Mouse (Mus musculus) E14TG2a.4 (cell line): Measurements from ENCODE around the gene Zfp800.

Experiments
- CTCF ChIP-seq: conservative IDR thresholded peaks from 2 replicates; pipeline ENCODE4 v1.5.1; 2014; ENCODE audit warnings: low read length
- NANOG ChIP-seq: IDR thresholded peaks from 2 replicates; pipeline ENCODE4 v1.6.1; 2014; ENCODE audit warnings: borderline replicate concordance, low read length, mixed read lengths

DNA sequence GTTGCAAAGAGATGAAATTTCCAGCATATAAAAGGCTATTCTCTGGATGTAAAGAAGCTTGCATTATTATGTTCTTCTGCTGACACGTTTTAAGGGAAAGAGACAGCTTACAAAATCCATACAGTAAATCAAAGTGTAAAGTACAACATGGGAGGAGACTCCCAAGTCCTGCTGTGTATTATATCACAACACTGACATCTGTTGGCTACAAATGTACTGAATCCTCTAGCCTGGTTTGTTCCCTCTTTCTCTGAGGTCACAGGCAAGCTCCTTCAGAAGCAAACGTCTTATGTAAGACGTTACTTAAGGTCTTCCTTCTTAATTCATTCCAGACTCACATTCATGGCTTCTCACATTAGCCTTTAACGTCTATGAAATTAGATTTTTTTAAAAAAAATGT, 15.8 kb downstream of the Zfp800 start:
- TF ChIP-seq CTCF, result no peak
- no peak for TF ChIP-seq NANOG
